Mouse (Mus musculus) kidney, postnatal 10 days (tissue): Measurements from ENCODE around the gene Npas3.
"Not testable (repeated sequence)": the region's sequence is repeated elsewhere in the genome, so short reads cannot be mapped to it uniquely, and the experiment has no call there.

Experiments used
- DNase-seq: peaks from one replicate; pipeline ENCODE4 v3.0.0; 2021; ENCODE audit warnings: mixed read lengths

Gene Npas3

DNA sequence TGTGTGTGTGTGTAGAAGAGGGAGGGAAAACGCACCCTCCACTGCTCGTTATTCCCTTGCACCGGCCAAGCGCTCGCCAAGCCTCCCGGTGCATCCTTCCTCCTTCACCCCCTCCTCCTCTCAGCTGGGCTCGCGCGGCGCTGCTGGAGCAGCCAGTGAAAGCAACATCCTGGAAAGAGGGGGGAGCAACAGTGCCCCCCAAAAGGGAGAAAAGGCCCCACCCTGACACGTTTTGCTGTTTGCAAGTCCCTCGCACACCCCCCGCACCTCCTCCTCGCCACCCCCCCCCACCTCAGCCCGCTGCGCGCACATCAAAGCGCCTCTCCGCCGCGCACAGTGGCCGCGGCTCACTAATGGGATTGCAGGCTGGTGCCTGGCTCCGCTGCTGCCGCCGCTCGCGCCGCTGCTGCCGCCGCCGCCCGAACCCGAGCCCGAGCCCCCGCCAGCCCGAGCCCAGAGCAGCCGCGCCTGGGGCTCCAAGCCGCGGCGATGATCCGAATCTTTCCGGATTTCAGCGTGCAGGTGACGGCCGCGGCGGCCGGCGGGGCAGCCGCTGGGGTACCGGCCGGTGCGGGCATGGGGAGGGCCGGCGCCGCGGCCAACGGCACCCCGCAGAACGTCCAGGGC is at the start of gene Npas3:
Npas3 (plus strand) TSS at position 577 of the 627 bp plus-strand sequence.
- DNase-seq = peak; percentile 46

DNA sequence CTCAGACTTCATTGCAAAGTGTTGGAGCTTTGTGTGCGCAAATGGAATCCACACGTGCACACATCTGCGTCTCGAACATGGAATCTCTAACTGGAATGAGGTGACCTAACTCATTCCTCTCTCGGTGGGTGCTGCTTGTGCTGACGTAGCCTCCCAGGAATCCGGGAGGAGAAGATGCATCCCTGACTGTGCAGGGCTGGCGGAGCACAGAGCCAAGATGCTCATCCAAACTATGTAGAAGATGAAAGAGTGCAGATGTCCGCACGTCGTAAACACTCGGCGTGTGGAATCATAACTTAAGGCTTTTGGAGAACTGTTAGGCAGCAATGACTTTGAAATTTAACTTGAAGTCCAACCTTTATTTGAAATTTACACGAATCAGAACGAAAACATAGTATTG is 31.3 kb upstream of the Npas3 start:
- DNase-seq = no peak

DNA sequence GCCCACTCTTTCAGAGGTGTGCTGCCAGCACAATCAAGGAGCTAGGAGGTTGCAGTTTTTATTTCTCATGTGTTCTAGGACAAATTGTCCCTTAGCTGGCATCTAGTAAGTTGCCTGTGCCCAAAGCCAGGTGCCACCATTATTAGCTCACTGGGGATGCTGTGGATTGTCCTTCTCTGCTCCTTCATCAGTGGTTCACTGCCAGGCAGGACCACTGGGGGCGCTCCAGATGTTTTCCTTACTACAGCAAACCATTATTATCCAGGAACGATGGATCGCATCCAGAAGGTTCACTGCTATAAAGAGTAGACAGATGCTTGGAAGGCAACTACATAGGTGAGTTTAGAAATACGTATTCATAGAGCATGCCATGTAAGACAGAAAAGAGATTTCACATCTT is 25.7 kb upstream of the Npas3 start:
- DNase-seq = no peak

DNA sequence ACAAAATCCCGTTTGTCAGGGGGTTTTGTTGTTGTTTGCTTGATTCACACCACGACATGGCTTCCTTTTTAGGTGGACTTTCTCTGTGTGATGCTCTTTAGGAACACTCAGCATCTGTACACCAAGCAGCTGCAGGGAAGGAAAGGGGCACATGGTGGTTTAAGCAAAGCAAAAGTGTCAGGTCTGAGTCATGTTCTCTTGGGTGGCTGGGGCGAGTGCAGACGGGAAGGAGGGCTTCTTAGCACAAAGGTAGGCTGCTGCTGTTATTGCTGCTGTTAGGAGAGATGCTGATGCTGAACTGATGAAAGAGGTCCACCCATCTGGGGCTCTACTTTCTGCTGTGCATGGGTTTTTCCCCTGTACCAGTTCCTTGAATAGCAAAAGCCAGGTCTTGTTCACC is 21.1 kb upstream of the Npas3 start:
- DNase-seq = no peak

DNA sequence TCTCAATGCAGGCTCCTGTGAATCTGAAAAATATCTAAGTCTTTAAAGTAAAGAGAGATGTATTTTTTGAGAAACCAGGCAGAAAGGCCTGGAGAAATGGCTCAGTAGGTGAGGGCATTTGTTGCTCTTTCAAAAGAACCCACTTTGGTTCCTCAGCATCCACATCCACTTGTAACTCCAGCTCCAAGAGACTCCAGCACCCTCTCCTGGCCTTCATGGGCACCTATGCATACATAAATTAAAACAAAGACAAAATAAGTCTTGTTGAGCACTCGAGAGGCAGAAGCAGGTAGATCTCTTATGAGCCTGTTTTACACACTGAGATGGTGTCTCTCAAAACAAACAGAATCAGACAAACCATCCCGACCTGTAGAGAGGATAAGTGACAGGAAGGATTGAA is 19.1 kb upstream of the Npas3 start:
- DNase-seq = no peak

DNA sequence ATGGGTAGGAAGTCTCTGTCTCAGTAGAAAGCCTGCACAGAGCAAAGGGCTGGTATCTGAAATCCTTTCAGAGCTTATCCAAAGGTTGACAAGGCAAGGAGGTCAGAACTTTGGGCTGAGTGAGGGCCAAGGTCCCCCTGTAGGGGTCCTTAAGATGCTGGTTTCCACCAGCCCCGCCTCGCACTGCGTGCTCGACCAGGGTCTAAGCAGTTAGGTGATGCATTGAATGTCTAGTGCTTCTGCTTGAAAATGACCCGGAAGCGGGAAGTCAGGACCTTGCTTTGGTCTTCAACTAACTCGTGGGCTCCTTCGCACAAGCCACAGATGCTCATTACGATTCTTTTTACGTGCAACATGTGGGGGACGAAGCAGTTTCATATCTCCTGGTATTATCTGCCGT is 2.3 kb upstream of the Npas3 start:
- no peak for DNase-seq

DNA sequence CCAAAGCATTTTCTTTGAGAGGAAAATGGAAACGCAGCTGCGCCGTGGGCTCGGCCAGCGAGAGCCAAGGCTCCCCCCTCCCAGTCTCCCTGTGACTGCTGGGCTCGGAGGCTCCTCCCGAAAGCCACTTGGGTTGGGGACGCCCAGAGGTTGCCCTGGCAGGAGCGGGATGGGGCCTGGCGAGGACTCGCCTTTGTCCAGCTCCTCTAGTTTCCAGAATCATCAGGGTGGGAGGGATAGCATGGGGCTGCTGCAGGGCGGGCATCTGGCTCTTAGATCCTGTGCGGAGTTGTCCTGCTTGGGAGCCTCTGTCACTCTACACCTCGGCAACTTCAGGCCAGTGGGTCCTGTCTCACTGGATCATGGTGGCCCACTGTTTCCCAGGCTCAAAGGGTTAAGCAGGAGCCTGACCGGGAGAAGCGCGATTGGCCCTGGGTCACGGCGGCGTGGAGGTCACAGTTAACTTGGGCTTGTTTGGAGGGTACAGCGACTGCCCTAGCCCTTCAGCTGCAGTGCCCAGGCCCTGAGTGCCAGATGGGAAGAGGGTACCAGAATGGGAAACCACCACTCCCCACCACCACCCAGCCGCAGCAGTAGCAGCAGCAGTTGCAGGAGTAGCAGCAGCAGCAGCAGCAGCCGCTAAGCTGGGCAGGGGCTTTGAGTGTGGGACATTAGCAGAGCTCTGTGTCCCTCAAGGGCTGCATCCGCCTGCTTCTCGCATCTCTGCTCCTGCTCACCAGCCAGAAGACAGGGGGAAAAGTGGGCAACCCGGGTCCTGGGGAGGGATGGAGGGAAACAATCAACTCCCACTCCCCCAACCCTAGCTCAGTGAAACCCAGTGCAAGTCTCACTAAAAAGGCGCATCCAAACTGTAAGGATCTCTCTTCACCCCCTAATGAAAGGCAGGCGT is 1.6 kb upstream of the Npas3 start:
- peak; percentile 9 for DNase-seq

DNA sequence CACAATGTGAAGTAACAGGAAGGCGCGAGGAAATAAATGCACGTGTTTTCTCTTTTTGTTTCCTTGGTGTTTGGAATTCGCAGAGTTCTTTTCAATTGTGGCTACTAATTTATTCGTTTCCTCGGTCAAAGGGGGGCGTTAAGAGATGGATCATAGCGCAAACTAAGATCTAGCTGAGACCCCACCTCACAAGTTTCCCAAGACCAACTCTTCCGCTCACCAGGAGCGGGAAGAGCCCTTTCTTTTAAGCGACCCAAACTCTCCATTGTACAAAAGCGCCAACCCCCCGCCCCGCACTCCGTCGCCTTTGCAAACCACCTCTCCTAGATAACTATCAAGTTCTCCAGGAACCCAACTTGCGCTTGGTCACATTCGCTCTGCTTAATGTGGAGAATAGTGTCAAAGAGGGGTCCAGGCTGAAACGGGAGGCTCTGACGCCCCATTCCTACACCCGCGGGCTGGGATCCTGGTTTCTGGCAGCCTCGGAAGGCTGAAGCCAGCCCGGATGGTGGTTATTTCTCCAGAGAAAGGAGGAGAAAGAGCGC is 914 bp upstream of the Npas3 start:
- no peak for DNase-seq

DNA sequence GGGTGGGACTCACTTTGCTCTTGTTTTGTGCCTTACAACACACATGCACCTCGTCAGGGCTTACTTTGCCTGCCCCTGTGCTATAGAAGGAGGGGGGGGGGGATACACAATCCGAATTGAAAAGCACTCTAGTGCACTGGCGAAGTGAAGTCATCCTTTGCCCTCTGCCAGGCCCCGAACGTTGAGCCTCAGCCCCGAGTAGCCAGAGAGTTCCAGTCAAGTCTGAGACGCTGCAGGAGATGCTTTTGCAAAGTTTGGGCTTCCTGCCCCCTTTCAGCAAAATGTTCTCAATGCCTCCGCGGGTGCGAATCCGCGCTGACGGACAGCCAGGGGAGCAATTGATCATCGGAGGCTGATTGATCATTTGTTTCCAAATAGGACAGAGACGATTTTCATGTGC is 319 bp downstream of the Npas3 start:
- DNase-seq = peak; percentile 14

DNA sequence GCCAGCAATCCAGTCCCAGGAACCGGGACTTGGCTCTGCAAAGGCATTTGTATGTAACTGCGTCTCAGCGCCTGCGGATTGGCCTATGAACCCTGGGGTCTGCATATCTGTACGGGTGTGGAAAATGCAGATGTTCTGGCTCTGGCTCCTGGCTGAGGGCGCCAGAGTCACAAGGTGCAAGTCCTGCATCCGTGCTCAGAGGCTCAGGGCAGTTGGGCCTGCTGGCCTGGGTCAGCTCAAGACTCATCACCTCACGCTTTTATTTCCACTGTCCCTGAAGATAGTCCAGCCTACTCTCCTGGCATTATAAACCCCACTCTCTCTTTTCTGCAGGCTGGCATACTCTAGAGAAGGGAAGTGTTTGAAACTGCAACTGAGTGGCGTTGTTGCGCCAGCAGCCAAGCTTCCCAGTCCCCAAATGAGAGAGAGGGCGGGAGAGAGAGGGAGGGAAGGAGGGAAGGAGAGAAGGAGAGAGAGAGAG is 3.3 kb downstream of the Npas3 start:
- peak; percentile 60 for DNase-seq

DNA sequence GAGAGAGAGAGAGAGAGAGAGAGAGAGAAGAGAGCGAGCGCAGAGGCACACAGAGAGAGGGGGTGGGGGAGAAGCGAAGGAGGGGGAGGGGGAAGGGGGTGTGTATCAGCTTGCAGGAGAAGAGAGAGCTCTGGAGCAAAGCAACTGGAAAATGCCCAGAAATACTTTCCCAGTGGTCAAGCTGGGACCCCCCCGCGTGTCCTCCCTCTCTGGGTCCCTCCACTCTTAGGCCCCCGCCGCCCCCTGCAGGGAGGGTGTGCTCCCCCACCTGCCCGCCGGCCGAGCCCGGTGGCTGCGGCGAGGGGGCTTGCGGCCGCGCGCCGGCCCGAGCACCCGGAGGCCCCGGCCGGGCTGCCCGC is 3.7 kb downstream of the Npas3 start:
- DNase-seq = peak; percentile 56

DNA sequence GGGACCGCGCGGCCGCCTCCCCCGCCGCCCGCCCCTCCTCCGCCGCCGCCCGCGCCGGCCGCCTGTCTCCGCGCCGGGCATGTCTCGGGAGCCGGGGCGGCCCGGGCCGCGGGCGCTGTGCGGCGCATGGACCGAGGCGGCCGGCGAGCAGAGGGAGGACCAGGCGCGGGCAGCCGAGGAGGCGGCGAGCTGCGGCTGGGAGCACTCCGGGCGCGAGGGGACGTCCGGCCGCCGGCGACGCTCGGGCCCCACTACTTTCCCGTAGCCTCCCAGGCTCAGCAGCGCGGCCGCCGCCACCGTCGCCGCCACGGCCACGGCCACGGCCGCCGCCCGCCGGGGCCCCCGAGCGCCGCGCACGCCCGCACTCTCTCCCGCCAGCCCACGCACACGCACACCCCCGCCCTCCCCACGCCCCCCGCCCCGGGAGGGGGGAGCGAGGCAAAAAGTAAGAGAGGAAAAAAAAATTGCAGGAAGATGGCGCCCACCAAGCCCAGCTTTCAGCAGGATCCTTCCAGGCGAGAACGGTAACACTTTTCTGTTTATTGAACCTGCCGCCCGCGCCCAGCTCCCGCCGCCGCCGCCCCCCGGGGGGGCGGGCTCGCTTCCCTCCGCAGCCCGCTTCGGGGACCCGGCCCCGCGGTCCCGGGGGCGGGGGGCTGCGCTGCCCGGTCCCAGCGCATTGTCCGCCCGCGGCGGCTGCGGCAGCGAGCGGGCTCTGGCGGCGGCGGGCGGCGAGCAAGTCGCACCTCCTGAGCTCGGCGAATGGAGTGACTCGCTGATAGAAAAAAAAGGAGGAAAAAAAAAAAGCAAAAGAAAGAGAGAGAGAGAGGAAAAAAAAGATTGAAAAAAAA is 4.3 kb downstream of the Npas3 start:
- peak; percentile 69 for DNase-seq

DNA sequence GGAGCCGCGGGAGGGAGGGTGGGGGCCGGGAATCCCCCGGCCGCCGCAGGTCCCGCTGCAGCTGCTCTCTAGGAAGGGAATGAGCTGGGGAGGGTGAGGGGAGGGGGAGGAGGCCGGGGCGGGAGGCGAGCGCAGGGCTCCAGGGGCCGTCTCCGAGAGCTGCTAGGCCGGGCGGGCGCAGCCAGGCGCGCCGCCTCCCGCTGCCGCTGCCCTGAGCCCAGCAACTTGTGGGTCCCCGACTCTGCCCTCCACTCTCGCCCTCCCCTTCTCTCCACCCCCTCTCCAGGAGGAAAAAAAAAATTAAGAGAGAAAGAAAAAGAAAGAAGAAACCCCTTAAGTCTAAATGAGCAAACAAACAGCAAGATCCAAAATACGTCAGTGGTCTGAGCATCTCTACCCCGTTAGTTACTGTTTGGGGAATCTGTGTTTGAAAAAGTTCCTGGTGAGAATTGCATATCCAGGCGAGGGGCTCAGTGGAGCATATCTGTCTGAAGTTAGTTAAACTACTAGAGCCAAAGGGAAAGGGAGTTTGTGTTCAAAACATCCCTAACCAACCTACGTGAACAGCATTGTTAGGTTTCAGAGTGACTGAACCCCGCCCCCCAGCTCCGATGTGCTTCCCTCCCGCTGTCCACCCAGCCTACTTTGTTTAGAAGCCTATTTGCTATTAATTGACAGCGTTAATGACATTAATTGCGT is 5.1 kb downstream of the Npas3 start:
- peak; percentile 68 for DNase-seq

DNA sequence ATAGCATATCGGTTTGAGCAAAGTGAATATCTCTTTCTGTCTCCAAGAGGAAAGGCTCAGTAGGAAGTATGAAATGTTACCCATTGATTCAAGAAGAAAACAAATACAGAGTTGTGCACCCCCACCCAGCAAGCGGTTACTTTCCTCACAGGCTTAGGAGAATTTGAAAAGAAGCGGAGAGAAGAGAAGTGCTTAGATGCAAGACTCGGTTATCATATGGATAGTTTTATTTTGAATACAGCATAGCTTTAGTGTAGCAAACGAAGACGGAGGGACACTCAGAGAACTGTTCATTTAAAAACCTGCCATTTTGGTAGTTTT is 5.6 kb downstream of the Npas3 start:
- no peak for DNase-seq

DNA sequence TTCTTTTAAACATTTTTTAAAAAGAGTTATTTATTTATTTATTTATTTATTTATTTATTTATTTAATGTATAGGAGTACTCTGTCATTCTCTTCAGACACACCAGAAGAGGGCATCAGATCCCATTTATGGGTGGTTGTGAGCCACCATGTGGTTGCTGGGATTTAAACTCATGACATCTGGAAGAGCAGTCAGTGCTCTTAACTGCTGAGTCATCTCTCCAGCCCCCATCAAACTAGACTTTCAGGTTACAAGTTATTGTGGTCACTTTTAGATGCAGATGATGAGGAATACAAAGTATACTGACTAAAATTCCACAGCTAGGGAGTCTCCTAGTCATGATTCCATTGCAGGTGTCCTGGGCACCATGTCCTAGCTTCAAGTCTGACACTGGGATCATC is 26.0 kb downstream of the Npas3 start:
- DNase-seq = not testable (repeated sequence)

DNA sequence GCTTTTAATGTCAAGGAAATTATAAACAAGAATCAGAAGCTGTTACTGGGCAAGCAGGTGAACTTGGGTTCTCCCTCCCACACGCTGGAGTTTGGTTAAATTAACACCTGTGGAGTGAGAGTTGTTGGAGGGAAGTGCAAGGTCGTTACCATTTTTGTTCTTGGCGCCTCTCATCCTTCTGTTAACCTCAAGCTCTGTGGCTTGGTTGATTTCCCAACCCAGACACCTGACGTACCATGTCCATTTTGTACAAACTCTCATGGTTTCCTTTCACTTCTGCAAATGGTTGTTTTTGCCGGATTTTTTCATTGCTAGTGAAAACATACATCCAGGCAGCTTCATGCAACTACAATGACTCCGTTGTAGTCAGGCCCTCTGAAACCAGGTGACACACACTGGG is 28.9 kb downstream of the Npas3 start:
- no peak for DNase-seq

DNA sequence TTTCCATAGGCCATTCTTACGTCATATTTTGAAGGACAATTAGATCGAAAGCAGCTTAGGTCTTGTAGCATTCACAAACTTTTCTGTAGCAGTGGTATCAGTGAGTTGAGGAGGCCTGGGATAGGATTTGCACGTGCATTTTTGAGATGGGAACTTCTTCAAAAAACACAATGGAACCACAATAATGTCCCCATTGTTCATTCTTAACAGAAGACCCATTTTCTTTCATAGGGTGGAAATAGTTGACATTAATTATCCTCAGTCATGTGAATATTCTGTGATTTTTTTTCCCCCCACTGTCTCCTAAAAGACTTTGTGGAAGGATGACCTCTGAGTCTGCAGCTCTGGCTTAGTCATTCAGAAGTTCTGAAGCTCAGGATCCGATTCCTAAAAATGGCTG is 41.9 kb downstream of the Npas3 start:
- DNase-seq = no peak

DNA sequence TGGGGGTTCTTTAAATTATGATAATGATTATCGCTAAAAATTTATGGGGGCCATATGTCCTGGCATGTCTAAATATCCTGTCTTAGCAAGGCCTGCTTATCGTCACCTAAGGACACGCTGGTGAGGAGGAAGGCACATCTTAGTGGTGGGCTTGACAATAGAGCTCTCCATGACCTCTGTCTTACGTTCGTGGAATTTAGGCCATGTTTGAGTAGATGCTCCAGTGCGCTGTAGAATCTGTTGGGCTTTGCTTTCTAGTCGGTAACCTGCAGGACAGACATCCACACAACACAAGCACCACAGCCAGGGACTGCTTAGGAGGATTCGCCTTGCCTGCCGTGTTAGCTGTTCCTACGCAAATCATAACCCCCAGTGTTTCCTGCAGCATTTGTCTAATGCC is 42.4 kb downstream of the Npas3 start:
- no peak for DNase-seq

DNA sequence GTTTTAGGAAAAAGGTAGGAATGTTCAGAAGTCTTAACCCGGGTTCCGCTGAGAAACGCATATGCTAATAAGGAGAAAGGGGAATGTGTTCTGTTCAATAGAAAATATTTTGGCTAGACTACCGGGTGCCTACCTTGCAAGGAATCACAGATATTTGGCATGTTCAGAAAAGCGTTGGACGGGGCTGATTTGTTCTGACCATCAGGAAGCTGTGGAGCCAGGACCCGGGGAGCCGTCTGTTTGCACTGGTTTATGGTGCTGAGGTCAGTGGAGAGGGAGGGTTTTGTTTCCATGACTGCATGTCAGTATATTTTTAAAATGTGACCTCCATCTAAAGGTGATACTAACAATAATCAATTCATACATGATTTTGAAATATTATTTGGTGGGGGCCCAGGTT is 43.5 kb downstream of the Npas3 start:
- no peak for DNase-seq

DNA sequence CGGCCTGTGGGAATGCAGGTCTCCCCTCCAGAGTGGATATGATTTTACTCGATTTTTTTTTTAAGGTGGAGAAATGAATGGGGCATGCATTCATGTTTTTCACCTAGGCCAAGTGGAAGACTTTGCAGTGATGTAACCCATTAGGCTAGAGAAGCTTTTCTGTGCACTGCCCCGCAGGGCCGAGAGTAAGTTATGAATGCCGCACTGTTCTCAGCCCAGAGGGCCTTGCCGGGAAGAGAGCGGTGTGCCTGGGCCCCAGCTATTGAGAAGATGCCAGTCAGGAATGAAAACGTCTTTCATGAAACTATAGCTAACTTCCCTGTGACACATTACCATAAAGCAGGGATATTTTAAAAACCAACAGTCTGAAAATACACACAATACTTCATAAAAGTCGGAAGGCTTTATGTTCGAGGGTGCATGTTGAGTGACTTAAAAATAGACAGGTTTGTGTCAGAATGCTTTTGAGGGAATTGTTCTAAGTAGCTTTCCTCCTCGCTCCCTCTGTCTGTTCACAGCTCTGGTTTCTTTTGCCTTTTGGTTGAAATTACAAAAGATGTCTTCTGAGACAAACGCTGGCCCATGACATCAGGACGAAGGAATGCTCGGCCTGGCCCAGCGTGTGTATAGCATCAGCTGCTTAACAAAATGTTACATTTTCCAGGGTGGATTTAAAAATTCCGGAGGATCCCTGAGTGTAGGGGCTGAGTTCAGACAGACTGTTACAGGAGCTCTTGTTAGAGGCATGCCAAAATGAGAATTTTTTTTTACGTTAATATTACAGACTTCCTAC is 44.2 kb downstream of the Npas3 start:
- no peak for DNase-seq

DNA sequence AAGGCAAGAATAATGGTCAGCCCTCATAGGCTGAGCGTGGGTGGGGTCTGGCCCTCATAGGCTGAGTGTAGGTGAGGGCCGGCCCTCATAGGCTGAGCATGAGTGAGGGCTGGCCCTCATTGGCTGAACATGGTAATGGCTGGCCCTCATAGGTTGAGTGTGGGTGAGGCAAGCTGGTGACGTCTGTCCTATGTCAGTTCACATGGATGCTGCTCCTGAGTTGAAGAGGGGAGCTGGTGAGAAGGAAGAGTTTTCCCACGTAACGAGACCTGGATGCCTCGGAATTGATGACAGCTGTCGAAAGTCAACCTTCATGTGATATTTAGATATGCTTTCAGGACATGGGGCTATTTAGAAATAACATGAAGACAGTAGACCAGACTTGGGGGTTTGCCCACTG is 45.5 kb downstream of the Npas3 start:
- DNase-seq = no peak

DNA sequence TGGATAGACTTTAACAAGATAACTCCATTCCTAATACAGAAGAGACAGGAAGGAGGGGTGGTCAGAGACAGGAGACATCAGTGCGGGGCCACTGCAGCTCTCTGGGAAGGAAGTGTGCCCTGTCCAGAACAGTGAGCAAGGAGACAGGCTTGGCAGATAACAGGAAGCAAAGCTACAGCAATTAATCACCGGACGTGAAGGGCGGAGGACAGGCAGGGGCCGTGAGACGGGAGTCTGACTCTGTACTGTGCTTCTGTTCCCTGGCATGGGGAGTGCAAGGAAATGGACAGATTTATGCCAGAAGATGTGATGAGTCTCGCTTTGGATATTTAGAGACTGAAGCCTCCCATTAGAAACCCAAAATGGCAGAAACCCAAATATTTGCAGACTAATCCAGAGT is 47.3 kb downstream of the Npas3 start:
- peak; percentile 40 for DNase-seq
